In the genomic region with DNA sequence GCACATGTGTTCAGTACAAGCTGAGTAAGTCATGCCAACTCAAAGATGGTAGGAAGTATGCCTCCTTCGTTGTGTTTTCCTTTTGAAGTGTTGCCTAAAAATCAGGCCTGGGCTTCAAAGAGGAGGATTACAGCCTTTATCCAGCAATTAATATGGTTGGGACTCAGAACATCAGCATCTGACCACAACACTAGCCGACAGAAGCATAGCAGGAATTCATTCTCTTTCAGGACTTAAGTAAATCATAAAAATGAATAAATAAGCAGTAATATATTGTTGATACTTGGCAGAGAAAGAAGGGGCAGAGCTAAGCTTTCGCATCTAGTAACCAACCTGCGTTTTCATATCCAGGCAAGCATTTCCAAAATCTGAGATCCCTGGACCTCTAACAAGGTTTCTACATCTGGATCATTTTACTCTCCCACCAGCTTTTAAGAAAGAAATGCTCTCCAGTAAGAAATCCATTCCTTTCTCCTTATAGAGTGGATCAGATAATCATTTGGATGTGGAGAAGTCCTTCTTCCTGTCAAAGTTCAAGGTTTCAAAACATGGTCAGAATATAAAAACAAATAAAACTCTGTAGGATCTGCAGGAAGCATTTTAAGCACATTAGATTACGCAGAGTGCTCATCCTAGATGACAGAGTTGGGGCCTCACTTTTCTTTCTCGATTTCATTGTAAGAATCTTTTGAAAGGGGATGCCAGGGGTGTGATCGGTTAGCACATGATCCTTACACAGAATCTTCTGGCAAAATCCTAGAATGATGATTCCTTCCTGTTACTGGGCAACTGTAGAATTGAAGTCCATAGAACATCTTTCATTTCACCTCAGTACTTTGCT, we compare ENCODE assay signal across 26 mouse cellular contexts.
DNase-seq lines count a peak whose midpoint lies in the region; ATAC-seq lines count a peak whose summit lies in the region.
"Had no signal": no experiment of that assay in that cellular context is flagged by ENCODE, and none has a peak within 500 bp of the region (broad histone marks: within the 10 kb centered on the region; RNA-seq: fewer than 3 reads in every experiment).

No protein-coding gene starts in this region.

- 55% methylated on average over 7 of the region's 7 CpGs for WGBS in embryonic facial prominence, embryonic 14.5 days
- 79% methylated on average over 7 of the region's 7 CpGs for WGBS in embryonic facial prominence, embryonic 10.5 days
- 62% methylated on average over 7 of the region's 7 CpGs for WGBS in midbrain, embryonic 11.5 days
- WGBS in midbrain, embryonic 13.5 days = 59% methylated on average over 7 of the region's 7 CpGs

- no peaks in the 10 kb centered on the region for H3K9me3 ChIP-seq in embryonic facial prominence, embryonic 14.5 days (ENCODE audit: control insufficient read depth, low read length)
- no peaks in the 10 kb centered on the region for H3K9me3 ChIP-seq in embryonic facial prominence, embryonic 10.5 days
- H3K9me3 ChIP-seq in midbrain, embryonic 11.5 days (ENCODE audit: control insufficient read depth, low read length) = no peaks in the 10 kb centered on the region
- H3K9me3 ChIP-seq in midbrain, embryonic 13.5 days = no peaks in the 10 kb centered on the region
- H3K9me3 ChIP-seq: heart, embryonic 13.5 days; liver, embryonic 15.5 days; midbrain, embryonic 10.5 days; neural tube, embryonic 12.5 days had no signal

- H3K27me3 ChIP-seq in embryonic facial prominence, embryonic 14.5 days (replicated peaks; ENCODE audit: control insufficient read depth, insufficient read depth, low read length) = no peaks in the 10 kb centered on the region
- H3K27me3 ChIP-seq in embryonic facial prominence, embryonic 10.5 days (replicated peaks; ENCODE audit: low read depth, poor library complexity, severe bottlenecking) = no peaks in the 10 kb centered on the region
- no peaks in the 10 kb centered on the region for H3K27me3 ChIP-seq in midbrain, embryonic 11.5 days (ENCODE audit: control insufficient read depth, insufficient read depth, low read length)
- no peaks in the 10 kb centered on the region for H3K27me3 ChIP-seq in midbrain, embryonic 13.5 days
- H3K27me3 ChIP-seq: heart, embryonic 13.5 days; liver, embryonic 15.5 days; neural tube, embryonic 12.5 days had no signal

- no peak for ATAC-seq in embryonic facial prominence, embryonic 14.5 days (ENCODE audit: low read depth)
- ATAC-seq in midbrain, embryonic 11.5 days (ENCODE audit: low FRiP score) = no peak
- no peak for ATAC-seq in midbrain, embryonic 13.5 days
- ATAC-seq: CD4-positive, CD25-positive, alpha-beta regulatory T cell, adult 4 months; forebrain, embryonic 16.5 days; intestine, embryonic 16.5 days had no signal

- DNase-seq in embryonic facial prominence, embryonic 14.5 days (ENCODE audit: low spot score) = peak; percentile 18
- no peak for DNase-seq in embryonic facial prominence, embryonic 10.5 days (ENCODE audit: low spot score)
- peak; percentile 77 for DNase-seq in midbrain, embryonic 11.5 days (ENCODE audit: low spot score, missing footprints)
- DNase-seq in cerebellum, postnatal 10 days = peak; percentile 29 to 68
- no peak for DNase-seq in frontal cortex, adult 2 months (ENCODE audit: extremely low spot score in 1 of 2, low spot score in 1 of 2)
- DNase-seq in c-Kit-positive CD71-positive TER-119-positive erythroid progenitor cells, embryonic 14.5 days (ENCODE audit: low spot score) = no peak
- DNase-seq: adrenal gland, postnatal 25 days; heart, postnatal 10 days; kidney, adult 8-10 months; kidney, postnatal 4 days; lung, embryonic 14.5 days; lung, postnatal 14 days; right cerebral cortex, adult 18-20 months; thymus, adult 18-20 months; thymus, postnatal 25 days had no signal

- H3K9ac ChIP-seq in embryonic facial prominence, embryonic 14.5 days (ENCODE audit: low read depth, low read length) = no peak overlapping the region
- no peak overlapping the region for H3K9ac ChIP-seq in midbrain, embryonic 11.5 days (ENCODE audit: low read length)
- H3K9ac ChIP-seq in midbrain, embryonic 13.5 days (replicated peaks) = no peak overlapping the region
- H3K9ac ChIP-seq: heart, embryonic 13.5 days; liver, embryonic 15.5 days; lung, embryonic 14.5 days; neural tube, embryonic 12.5 days had no signal

- H3K27ac ChIP-seq in embryonic facial prominence, embryonic 14.5 days (replicated peaks; ENCODE audit: low read depth, low read length) = no peak overlapping the region
- no peak overlapping the region for H3K27ac ChIP-seq in embryonic facial prominence, embryonic 10.5 days (replicated peaks)
- H3K27ac ChIP-seq in midbrain, embryonic 11.5 days (ENCODE audit: low read depth, low read length) = no peak overlapping the region
- no peak overlapping the region for H3K27ac ChIP-seq in midbrain, embryonic 13.5 days
- H3K27ac ChIP-seq: heart, embryonic 13.5 days; kidney, postnatal 0 days; liver, embryonic 15.5 days; midbrain, embryonic 10.5 days; neural tube, embryonic 12.5 days; stomach, postnatal 0 days had no signal

- H3K4me3 ChIP-seq in embryonic facial prominence, embryonic 14.5 days (ENCODE audit: low read depth, low read length) = no peak overlapping the region
- no peak overlapping the region for H3K4me3 ChIP-seq in embryonic facial prominence, embryonic 10.5 days
- no peak overlapping the region for H3K4me3 ChIP-seq in midbrain, embryonic 11.5 days (ENCODE audit: low read depth, low read length)
- no peak overlapping the region for H3K4me3 ChIP-seq in midbrain, embryonic 13.5 days (replicated peaks)
- H3K4me3 ChIP-seq: heart, embryonic 13.5 days; liver, embryonic 15.5 days; midbrain, embryonic 10.5 days; myocyte; neural tube, embryonic 12.5 days had no signal

- H3K4me2 ChIP-seq in embryonic facial prominence, embryonic 14.5 days (ENCODE audit: low read depth, low read length) = no peak overlapping the region
- H3K4me2 ChIP-seq in midbrain, embryonic 11.5 days = no peak overlapping the region
- no peak overlapping the region for H3K4me2 ChIP-seq in midbrain, embryonic 13.5 days (replicated peaks)
- H3K4me2 ChIP-seq: heart, embryonic 13.5 days; liver, embryonic 15.5 days; lung, embryonic 14.5 days; neural tube, embryonic 12.5 days had no signal

- H3K36me3 ChIP-seq in embryonic facial prominence, embryonic 14.5 days (ENCODE audit: control insufficient read depth, insufficient read depth, low read length) = no peaks in the 10 kb centered on the region
- H3K36me3 ChIP-seq in embryonic facial prominence, embryonic 10.5 days (replicated peaks) = no peaks in the 10 kb centered on the region
- H3K36me3 ChIP-seq in midbrain, embryonic 11.5 days (ENCODE audit: control insufficient read depth, insufficient read depth, low read length) = no peaks in the 10 kb centered on the region
- H3K36me3 ChIP-seq in midbrain, embryonic 13.5 days = no peaks in the 10 kb centered on the region
- H3K36me3 ChIP-seq: heart, embryonic 13.5 days; liver, embryonic 15.5 days; midbrain, embryonic 10.5 days; neural tube, embryonic 12.5 days had no signal

- H3K4me1 ChIP-seq in embryonic facial prominence, embryonic 14.5 days (ENCODE audit: control insufficient read depth, insufficient read depth, low read length) = 0 out of 2 replicates have a peak, but pooled peaks cover 4% of the 10 kb centered on the region
- no peaks in the 10 kb centered on the region for H3K4me1 ChIP-seq in embryonic facial prominence, embryonic 10.5 days
- H3K4me1 ChIP-seq in midbrain, embryonic 11.5 days (ENCODE audit: control insufficient read depth, insufficient read depth, low read length) = no peaks in the 10 kb centered on the region
- H3K4me1 ChIP-seq in midbrain, embryonic 13.5 days (replicated peaks) = no peaks in the 10 kb centered on the region
- H3K4me1 ChIP-seq: heart, embryonic 13.5 days; liver, embryonic 15.5 days; midbrain, embryonic 10.5 days; neural tube, embryonic 12.5 days had no signal

Comparison
In these comparisons a context has a peak if more than half of its experiments do, and no peak if none do; other contexts are left out.
1. DNase-seq: peak in embryonic facial prominence, embryonic 14.5 days (single experiment), midbrain, embryonic 11.5 days (single experiment) and cerebellum, postnatal 10 days (2 of 2); none in embryonic facial prominence, embryonic 10.5 days (single experiment), frontal cortex, adult 2 months (0 of 2) and c-Kit-positive CD71-positive TER-119-positive erythroid progenitor cells, embryonic 14.5 days (single experiment).